Mouse (Mus musculus): ENCODE results near the gene Chchd10.

The Chchd10 gene

DNA sequence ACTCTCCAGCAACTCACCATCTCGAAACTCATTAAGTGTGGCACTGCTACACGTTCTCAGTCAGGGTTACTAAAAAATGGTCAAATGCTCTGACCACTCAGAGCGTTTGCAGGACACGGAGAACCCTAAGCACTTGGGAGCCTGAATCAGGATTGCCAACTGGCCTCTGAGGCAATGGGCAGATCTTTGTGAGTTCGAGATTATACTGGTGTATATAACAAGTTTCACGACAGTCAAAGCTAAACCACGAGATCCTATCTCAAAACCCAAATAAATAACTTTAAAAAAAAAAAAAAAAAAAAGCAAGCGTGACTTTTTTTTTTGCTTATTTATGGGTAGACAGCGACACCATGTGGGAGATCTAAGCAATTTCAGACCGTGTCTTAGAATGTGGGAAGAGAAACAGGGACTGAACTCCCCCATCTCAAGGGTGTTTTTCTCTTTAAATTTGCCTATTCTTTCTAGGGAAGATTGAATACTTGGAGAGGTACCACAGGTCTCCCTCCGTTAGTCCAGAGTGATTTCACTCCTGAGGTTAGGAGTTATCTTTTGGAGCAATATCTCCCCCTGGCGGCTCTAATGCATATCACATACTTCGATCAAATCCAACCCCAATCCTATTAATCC, 18.6 kb downstream of the Chchd10 start:
- peak; percentile 58 for DNase-seq

DNA sequence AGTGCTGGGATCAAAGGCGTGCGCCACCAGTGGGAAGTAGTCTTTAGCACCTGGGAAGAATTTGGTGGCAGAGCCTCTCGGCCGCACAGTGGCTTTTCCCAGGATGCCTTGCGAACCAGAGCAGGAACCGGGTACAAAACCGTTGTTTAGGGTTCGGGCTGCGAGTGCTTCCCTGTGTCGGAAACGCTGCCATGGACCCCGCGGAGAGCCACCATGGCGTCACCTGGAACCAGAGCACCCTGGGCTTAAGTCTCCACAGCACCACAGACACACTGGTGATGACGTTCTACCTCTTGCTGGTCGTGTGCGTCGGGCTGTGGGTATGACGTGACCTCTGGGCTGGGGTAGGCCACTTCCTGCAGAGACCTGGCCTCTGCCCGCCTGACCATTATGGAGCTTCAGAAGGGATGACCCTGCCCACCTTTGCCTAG, 21.5 kb downstream of the Chchd10 start, which contains the start of gene Gm5134:
TSS of gene Gm5134 (plus strand) at position 134 of the 431 bp plus-strand sequence.
- no peak for DNase-seq

DNA sequence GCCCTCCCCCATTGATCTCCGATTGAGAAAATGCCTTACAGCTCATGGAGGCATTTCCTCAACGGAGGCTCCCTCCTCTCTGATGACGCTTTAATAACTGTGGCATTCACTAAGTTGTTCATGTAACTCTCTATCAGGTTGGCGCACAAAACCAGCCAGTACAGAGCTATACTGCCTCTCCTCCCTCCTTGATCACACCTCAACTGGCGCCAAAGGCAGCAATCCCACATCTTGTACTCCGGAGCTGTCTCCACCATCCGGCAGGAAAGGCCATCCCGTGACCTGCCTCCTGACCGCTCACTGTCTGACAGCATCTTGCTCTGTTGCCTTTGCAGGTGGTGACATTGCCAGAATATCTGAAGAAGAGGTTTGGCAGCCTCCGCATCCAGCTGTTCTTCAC, 40.9 kb downstream of the Chchd10 start:
- DNase-seq = no peak

DNA sequence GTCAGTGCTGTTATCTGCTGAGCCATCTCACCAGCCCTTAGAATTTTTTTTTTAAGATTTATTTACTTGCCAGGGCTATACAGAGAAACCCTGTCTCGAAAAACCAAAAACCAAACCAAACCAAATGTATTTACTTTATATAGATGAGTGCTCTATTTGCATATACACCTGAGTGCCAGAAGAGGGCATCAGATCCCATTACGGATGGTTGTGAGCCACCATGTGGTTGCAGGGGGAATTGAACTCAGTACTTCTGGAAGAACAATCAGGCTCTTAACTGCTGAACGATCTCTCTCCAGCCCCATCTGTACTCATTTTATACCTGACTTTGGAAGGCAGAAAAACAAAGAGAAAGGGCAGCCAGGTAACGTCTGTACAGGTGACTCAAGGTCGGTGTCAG, 42.3 kb downstream of the Chchd10 start:
- DNase-seq = peak; percentile 8

DNA sequence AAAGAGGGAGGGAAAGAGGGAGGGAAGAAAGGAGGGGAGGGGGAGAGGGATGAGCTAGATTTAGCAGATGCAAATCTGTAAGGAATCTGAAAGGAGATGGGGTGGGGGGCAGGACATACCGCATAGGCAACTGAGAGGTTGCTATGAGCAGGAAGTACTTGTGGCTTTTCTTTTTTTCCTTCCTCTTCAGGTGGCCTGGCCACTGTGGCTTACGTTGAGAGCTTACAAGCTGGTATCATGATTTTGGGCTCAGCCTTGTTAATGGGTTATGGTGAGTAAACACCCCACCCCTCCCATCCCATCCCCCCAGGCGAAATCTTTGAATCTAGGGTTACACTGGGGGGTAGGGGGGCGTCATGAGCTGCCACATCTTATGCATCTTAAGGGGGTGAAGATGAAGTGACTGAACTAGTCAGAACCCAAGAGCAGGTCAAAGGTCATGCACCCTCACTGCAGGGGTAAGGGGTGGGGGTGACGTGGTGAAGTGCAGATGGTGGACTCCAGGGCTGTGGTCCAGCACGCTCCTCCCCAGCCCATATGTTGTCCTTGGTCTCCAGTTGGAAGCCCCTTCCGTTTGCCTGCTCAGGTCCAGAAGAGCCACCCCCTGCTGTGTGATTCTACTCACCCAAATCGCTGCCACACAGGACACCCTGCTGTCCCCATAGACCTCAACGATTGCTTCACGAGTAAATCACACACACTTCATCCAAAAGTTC, 45.3 kb downstream of the Chchd10 start:
- DNase-seq = no peak

DNA sequence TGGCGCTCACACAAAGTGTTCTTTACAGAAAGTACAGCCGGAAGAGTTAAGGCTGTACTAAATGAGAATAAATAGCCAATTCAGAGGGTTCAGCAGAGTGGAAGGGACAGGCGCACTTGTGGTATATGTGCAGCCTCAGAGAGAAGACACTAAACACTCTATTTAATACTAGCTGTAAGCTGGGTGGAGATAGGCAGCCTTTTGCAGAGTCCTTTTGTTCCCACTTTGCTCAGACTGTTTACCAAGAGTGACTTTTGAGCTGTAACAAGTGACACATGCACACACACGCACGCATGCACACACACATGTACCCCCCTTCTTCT, 45.9 kb downstream of the Chchd10 start:
- no peak for DNase-seq

DNA sequence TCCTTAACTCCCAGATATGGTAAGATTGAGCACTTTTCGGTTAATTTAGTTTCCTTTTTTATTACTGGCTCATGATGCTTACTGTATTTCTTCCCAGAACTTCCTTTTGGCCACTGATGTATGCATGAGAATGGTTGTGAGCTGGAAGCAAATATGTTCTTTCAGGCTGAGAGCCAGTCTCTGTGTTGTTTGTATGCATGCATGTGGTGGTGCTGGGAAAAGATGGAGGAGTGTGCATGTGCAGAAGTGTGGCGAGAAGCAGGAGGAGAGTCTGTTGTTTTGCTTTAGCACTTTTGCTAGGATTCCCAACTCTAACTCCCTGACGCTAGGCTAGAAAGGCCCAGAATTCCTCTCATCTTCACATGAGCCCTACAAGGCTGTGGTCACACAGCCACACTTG, 46.5 kb downstream of the Chchd10 start:
- no peak for DNase-seq

Measured in kidney, postnatal 14 days (tissue).